Mouse (Mus musculus): ENCODE measurements around the gene Nutf2.

DNA sequence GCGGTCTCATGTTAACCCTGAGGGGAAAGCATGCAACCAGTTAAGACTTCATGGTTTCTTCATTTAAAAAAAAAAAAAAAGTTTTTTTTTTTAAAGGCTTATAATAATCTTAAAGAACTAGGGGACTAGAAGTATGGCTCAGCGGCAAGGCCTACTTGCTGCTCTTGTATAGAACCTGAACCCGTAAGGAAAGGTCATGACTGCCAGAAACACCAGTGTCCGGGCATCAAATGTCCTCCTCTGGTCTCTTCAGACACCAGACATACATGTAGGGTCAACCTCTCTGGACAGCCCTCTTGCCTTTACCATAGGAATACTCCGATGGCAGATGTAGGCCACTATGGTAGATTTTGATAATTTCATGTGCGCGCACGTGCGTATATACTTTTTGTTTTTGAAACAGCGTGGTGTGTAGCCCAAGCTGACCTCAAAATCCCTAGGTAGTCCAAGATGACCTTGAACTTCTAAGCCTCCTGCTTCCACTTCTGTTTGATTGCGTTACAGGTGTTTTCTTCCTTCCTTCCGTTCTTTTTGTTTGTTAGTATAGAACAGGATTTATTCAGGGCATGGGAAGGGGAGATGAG, 8.1 kb upstream of the Nutf2 start:
- TF ChIP-seq CTCF (IDR thresholded peaks at IDR 0.05; ENCODE audit: borderline replicate concordance, insufficient read depth, low read depth, low read length) (no peak), POLR2A (IDR thresholded peaks at IDR 0.05; ENCODE audit: borderline replicate concordance, insufficient read depth, low read length) (no peak)
